Mouse (Mus musculus): ENCODE results near the gene Pigm. TPM values are rescaled to one million over a fixed set of nuclear protein-coding genes. Genes with fewer than 3 reads are reported as not detected.
A peak's percentile ranks its signal among the peaks of the same experiment; 100 is the strongest.

Gene Pigm
- polyA plus RNA-seq, 1 experiment from 2014 or later, result 12.6 TPM

DNA sequence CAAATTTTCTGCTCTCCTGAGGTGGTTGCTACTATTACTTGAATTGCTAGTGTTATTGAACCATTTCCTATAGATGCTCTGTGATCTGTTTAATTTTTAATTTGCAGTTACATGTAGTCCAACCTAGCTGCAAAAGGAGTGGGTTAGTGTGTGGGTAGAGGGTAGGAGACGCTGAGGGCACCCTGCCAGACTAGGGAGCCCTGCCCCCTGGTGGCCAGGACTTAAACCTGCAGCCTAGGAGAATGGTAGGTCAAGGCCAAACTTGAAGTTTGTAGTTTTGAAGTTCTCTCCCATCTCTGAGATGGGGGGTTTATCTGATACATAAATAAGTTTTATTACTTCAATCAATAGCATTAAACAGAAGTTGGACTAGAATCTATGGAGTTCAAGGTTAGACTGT lies 18.8 kb upstream of the Pigm start:
- H3K27me3 ChIP-seq (ENCODE audit: control insufficient read depth, insufficient read depth, low read length), result no peaks in the 10 kb centered on the region

DNA sequence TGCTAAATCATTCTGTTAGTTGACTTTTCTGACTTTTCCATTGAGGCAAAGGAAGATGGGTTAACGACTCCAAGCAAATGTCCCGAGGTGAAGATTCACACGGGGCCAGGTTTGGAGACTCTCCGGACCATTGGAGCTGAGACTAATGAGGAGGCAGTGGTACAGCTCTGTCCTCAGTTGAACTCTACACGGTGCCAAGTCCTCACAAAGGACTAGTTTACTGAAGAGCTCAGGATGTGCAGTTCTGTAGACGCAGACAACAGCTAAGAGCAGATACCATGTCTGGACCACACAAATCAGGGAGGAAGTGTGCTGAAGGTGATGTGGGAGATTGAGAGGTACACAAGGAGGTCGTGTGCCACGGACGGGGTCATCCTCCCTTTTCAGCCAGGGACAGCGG lies 18.0 kb upstream of the Pigm start:
- Histone ChIP-seq H3K27ac (replicated peaks; ENCODE audit: low read depth, low read length) (no peak overlapping the region), H3K36me3 (ENCODE audit: control insufficient read depth, insufficient read depth, low read length) (no peaks in the 10 kb centered on the region), H3K4me2 (ENCODE audit: low read depth, severe bottlenecking) (no peak overlapping the region), H3K4me3 (ENCODE audit: low read depth, low read length) (no peak overlapping the region), H3K4me1 (ENCODE audit: control insufficient read depth, insufficient read depth, low read length) (no peaks in the 10 kb centered on the region), H3K27me3 (ENCODE audit: control insufficient read depth, insufficient read depth, low read length) (no peaks in the 10 kb centered on the region), H3K9me3 (ENCODE audit: control insufficient read depth, low read length) (no peaks in the 10 kb centered on the region), H3K9ac (ENCODE audit: low read length) (no peak overlapping the region)
- ATAC-seq (ENCODE audit: insufficient number of reproducible peaks, low FRiP score, low TSS enrichment, low read depth), result no peak
- no peak for DNase-seq (ENCODE audit: low spot score)
- 84% methylated on average over 10 of the region's 10 CpGs for WGBS

More for the DNA sequence above, 18.8 kb upstream of the Pigm start:
- H3K4me3 ChIP-seq (ENCODE audit: low read depth, low read length), result no peak overlapping the region
- no peak overlapping the region for H3K27ac ChIP-seq (replicated peaks; ENCODE audit: low read depth, low read length)
- H3K9me3 ChIP-seq (ENCODE audit: control insufficient read depth, low read length), result no peaks in the 10 kb centered on the region
- no peak for ATAC-seq (ENCODE audit: insufficient number of reproducible peaks, low FRiP score, low TSS enrichment, low read depth)
- no peak overlapping the region for H3K4me2 ChIP-seq (ENCODE audit: low read depth, severe bottlenecking)
- DNase-seq (ENCODE audit: low spot score), result peak; percentile 62
- H3K9ac ChIP-seq (ENCODE audit: low read length), result no peak overlapping the region
- no peaks in the 10 kb centered on the region for H3K36me3 ChIP-seq (ENCODE audit: control insufficient read depth, insufficient read depth, low read length)
- 13% methylated on average over 1 of the region's 1 CpGs for WGBS
- no peaks in the 10 kb centered on the region for H3K4me1 ChIP-seq (ENCODE audit: control insufficient read depth, insufficient read depth, low read length)

DNA sequence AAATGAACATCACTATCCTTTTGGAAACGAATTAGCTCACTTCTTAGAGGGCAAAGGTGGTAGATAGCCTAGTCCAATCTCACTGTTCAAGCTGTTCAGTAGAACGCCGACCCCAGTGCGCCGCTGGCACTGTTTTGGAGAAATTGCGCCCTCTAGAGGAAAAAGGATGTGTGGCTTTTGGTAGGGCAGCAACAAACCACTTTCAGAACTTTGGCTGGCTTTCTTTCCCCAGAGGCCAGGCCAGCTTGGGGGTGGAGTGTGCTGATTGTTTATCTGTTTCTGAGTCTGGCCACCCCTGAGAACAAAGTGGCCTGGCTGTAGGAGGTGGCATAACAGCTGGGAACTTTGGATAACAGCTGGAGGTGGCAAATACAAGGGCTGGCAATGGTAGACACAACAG lies 11.7 kb upstream of the Pigm start:
- DNase-seq (ENCODE audit: low spot score), result peak; percentile 55
- Histone ChIP-seq H3K4me2 (ENCODE audit: low read depth, severe bottlenecking) (no peak overlapping the region), H3K27me3 (ENCODE audit: control insufficient read depth, insufficient read depth, low read length) (no peaks in the 10 kb centered on the region), H3K4me1 (ENCODE audit: control insufficient read depth, insufficient read depth, low read length) (no peaks in the 10 kb centered on the region), H3K9me3 (ENCODE audit: control insufficient read depth, low read length) (no peaks in the 10 kb centered on the region), H3K9ac (ENCODE audit: low read length) (no peak overlapping the region), H3K27ac (replicated peaks; ENCODE audit: low read depth, low read length) (no peak overlapping the region), H3K4me3 (ENCODE audit: low read depth, low read length) (no peak overlapping the region), H3K36me3 (ENCODE audit: control insufficient read depth, insufficient read depth, low read length) (no peaks in the 10 kb centered on the region)
- WGBS, result 19% methylated on average over 6 of the region's 6 CpGs
- ATAC-seq (ENCODE audit: insufficient number of reproducible peaks, low FRiP score, low TSS enrichment, low read depth), result no peak

DNA sequence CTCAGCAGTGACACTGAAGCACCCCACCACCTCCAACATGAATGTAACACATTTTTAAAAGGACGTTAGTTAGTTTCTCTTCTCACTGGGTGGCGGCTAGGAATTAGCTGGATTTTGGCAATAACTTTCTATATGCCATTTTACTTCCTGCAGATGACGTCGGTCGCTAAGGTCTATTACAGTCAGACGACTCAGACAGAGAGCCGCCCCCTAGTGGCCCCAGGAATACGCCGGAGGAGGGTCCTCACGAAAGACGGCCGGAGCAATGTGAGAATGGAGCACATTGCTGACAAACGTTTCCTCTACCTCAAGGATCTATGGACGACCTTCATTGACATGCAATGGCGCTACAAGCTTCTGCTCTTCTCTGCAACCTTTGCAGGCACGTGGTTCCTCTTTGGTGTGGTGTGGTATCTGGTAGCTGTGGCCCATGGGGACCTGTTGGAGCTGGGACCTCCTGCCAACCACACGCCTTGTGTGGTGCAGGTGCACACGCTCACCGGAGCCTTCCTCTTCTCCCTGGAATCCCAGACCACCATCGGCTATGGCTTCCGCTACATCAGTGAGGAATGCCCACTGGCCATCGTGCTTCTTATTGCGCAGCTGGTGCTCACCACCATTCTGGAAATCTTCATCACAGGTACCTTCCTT lies 7.5 kb upstream of the Pigm start:
- H3K4me2 ChIP-seq (ENCODE audit: low read depth, severe bottlenecking), result no peak overlapping the region; the same call in 1 of the 2 replicates
- H3K27me3 ChIP-seq (ENCODE audit: control insufficient read depth, insufficient read depth, low read length), result no peaks in the 10 kb centered on the region
- H3K27ac ChIP-seq (replicated peaks; ENCODE audit: low read depth, low read length), result no peak overlapping the region
- no peaks in the 10 kb centered on the region for H3K36me3 ChIP-seq (ENCODE audit: control insufficient read depth, insufficient read depth, low read length)
- 27% methylated on average over 23 of the region's 23 CpGs for WGBS
- H3K9me3 ChIP-seq (ENCODE audit: control insufficient read depth, low read length), result no peaks in the 10 kb centered on the region
- DNase-seq (ENCODE audit: low spot score) (peak; percentile 80), ATAC-seq (ENCODE audit: insufficient number of reproducible peaks, low FRiP score, low TSS enrichment, low read depth) (0 out of 2 replicates have a peak, but pooled peaks have one; percentile 41)
- no peaks in the 10 kb centered on the region for H3K4me1 ChIP-seq (ENCODE audit: control insufficient read depth, insufficient read depth, low read length)
- no peak overlapping the region for H3K9ac ChIP-seq (ENCODE audit: low read length)
- no peak overlapping the region for H3K4me3 ChIP-seq (ENCODE audit: low read depth, low read length)

DNA sequence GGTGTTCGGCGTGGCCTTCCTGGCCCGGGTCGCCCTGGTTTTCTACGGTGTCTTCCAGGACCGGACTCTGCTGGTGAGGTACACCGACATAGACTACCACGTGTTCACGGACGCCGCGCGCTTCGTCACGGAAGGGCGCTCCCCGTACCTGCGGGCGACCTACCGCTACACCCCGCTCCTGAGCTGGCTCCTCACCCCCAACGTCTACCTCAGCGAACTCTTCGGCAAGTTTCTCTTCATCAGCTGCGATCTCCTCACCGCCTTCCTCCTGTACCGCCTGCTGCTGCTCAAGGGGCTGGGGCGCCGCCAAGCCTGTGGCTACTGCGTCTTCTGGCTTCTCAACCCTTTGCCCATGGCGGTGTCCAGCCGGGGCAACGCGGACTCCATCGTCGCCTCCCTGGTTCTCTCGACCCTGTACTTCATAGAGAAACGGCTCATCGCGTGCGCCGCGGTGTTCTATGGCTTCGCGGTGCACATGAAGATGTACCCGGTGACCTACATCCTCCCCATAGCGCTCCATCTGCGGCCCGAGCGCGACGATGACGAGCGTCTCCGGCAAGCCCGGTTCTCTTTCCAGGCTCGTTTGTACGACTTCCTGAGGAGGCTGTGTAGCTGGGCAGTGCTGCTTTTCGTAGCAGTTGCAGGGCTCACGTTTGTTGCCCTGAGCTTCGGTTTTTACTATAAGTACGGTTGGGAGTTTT lies 562 bp downstream of the Pigm start:
- DNase-seq (ENCODE audit: low spot score) (peak; percentile 26), ATAC-seq (ENCODE audit: insufficient number of reproducible peaks, low FRiP score, low TSS enrichment, low read depth) (no peak)
- WGBS, result 2% methylated on average over 62 of the region's 62 CpGs
- no peaks in the 10 kb centered on the region for H3K27me3 ChIP-seq (ENCODE audit: control insufficient read depth, insufficient read depth, low read length)
- H3K9ac ChIP-seq (ENCODE audit: low read length), result peak overlapping the region; percentile 78
- no peak overlapping the region; the same call in 1 of the 2 replicates for H3K27ac ChIP-seq (replicated peaks; ENCODE audit: low read depth, low read length)
- peak overlapping the region; percentile 98 for H3K4me2 ChIP-seq (ENCODE audit: low read depth, severe bottlenecking)
- H3K4me1 ChIP-seq (ENCODE audit: control insufficient read depth, insufficient read depth, low read length), result peaks cover 6% of the 10 kb centered on the region
- H3K36me3 ChIP-seq (ENCODE audit: control insufficient read depth, insufficient read depth, low read length), result peaks cover 2% of the 10 kb centered on the region; the same call in 1 of the 2 replicates
- no peaks in the 10 kb centered on the region for H3K9me3 ChIP-seq (ENCODE audit: control insufficient read depth, low read length)
- peak overlapping the region; percentile 96 for H3K4me3 ChIP-seq (ENCODE audit: low read depth, low read length)

DNA sequence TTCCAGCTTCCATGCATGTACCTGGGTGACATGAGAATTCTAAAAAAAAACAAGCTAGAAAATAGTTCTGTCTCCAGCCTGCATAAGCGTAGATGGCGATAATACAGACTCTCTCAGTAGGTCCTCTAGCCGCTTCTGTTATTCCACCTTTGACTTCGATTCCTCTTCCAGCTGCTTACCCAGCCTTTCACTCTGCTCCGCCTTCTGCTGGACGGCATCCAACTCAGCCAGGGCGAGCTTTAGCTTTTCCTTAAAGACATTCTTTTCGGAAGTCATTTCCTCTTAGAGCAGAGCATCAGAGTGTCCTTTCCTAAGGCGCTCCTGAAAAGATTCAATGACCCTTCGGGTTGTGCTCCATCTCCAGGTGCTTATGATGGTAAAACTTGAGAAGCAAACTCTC lies 3.7 kb downstream of the Pigm start:
- Histone ChIP-seq H3K9ac (ENCODE audit: low read length) (no peak overlapping the region), H3K27me3 (ENCODE audit: control insufficient read depth, insufficient read depth, low read length) (no peaks in the 10 kb centered on the region), H3K27ac (replicated peaks; ENCODE audit: low read depth, low read length) (no peak overlapping the region), H3K36me3 (ENCODE audit: control insufficient read depth, insufficient read depth, low read length) (peaks cover 2% of the 10 kb centered on the region; the same call in 1 of the 2 replicates), H3K4me1 (ENCODE audit: control insufficient read depth, insufficient read depth, low read length) (peaks cover 6% of the 10 kb centered on the region), H3K9me3 (ENCODE audit: control insufficient read depth, low read length) (no peaks in the 10 kb centered on the region), H3K4me3 (ENCODE audit: low read depth, low read length) (no peak overlapping the region), H3K4me2 (ENCODE audit: low read depth, severe bottlenecking) (no peak overlapping the region)
- WGBS, result 92% methylated on average over 10 of the region's 10 CpGs
- DNase-seq (ENCODE audit: low spot score) (no peak), ATAC-seq (ENCODE audit: insufficient number of reproducible peaks, low FRiP score, low TSS enrichment, low read depth) (no peak)

DNA sequence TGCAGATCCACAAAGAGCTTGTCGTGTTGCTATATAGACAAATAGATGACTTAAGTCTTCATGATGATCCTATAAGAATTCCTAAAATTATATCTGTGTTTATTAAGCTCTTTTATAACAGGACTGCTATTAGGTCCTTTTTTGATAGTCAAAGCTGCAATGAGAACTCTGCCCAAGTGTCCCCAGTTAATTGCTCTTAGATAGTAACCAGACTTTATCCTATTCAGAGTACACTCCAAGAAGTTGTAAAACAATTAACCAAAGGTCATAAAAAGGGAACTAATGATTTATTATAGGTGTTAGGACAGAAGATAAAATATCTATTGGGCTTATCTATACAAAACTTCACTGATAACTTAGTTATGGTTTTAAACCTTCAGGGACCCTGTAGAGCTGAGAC lies 5.7 kb downstream of the Pigm start:
- Histone ChIP-seq H3K4me3 (ENCODE audit: low read depth, low read length) (no peak overlapping the region), H3K27ac (replicated peaks; ENCODE audit: low read depth, low read length) (no peak overlapping the region), H3K4me1 (ENCODE audit: control insufficient read depth, insufficient read depth, low read length) (peaks cover 6% of the 10 kb centered on the region), H3K4me2 (ENCODE audit: low read depth, severe bottlenecking) (no peak overlapping the region), H3K9me3 (ENCODE audit: control insufficient read depth, low read length) (no peaks in the 10 kb centered on the region), H3K36me3 (ENCODE audit: control insufficient read depth, insufficient read depth, low read length) (peaks cover 2% of the 10 kb centered on the region; the same call in 1 of the 2 replicates), H3K9ac (ENCODE audit: low read length) (no peak overlapping the region), H3K27me3 (ENCODE audit: control insufficient read depth, insufficient read depth, low read length) (no peaks in the 10 kb centered on the region)
- WGBS, result 94% methylated on average over 1 of the region's 1 CpGs
- no peak for DNase-seq (ENCODE audit: low spot score)
- ATAC-seq (ENCODE audit: insufficient number of reproducible peaks, low FRiP score, low TSS enrichment, low read depth), result no peak

DNA sequence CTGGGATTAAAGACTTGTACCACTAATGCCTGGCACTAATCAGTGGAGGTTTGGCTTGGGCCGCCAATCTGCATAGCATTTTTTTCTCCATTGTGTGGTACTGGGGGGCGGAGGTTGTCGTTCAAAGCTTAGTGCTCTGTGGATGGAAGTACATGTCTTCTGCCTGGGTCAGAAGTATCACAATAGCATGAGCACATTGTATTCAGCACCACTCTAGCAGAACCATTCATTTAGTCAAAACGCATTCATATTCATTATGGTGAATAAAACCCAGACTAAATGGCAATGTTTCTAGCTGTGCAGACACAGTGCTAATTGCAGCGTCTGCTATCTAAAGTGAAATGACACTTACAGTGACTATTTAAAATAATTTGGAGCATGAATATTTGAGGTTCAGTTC lies 10.9 kb downstream of the Pigm start:
- peaks cover 3% of the 10 kb centered on the region; the same call in 1 of the 2 replicates for H3K4me1 ChIP-seq (ENCODE audit: control insufficient read depth, insufficient read depth, low read length)
- no peaks in the 10 kb centered on the region for H3K36me3 ChIP-seq (ENCODE audit: control insufficient read depth, insufficient read depth, low read length)
- H3K9me3 ChIP-seq (ENCODE audit: control insufficient read depth, low read length), result no peaks in the 10 kb centered on the region
- no peak overlapping the region for H3K4me2 ChIP-seq (ENCODE audit: low read depth, severe bottlenecking)
- WGBS, result 82% methylated on average over 5 of the region's 5 CpGs
- ATAC-seq (ENCODE audit: insufficient number of reproducible peaks, low FRiP score, low TSS enrichment, low read depth) (no peak), DNase-seq (ENCODE audit: low spot score) (no peak)
- no peak overlapping the region for H3K9ac ChIP-seq (ENCODE audit: low read length)
- H3K4me3 ChIP-seq (ENCODE audit: low read depth, low read length), result no peak overlapping the region
- H3K27ac ChIP-seq (replicated peaks; ENCODE audit: low read depth, low read length), result no peak overlapping the region
- no peaks in the 10 kb centered on the region for H3K27me3 ChIP-seq (ENCODE audit: control insufficient read depth, insufficient read depth, low read length)
